ENCODE assay signal across 14 mouse cellular contexts in genomic region chr3:121841412-121842014, GRCm38 (mm10). TPM values are rescaled to one million over a fixed set of nuclear protein-coding genes. Genes with fewer than 3 reads are reported as not detected.
A peak's percentile ranks its signal among the peaks of the same experiment; 100 is the strongest.
DNase-seq lines count a peak whose midpoint lies in the region; ATAC-seq and TF ChIP-seq lines count a peak whose summit lies in the region.
"Had no signal": no experiment of that assay in that cellular context is flagged by ENCODE, and none has a peak within 500 bp of the region (broad histone marks: within the 10 kb centered on the region; RNA-seq: fewer than 3 reads in every experiment).

No protein-coding gene starts in this region.

- no peaks in the 10 kb centered on the region for H3K4me1 ChIP-seq in heart, embryonic 11.5 days (ENCODE audit: control insufficient read depth, insufficient read depth, low read length)
- no peaks in the 10 kb centered on the region for H3K4me1 ChIP-seq in forebrain, embryonic 14.5 days (ENCODE audit: control insufficient read depth, insufficient read depth, low read length)
- H3K4me1 ChIP-seq: forebrain, embryonic 15.5 days; midbrain, embryonic 13.5 days had no signal

- no peak overlapping the region for H3K9ac ChIP-seq in heart, embryonic 11.5 days (ENCODE audit: low read depth, low read length)
- no peak overlapping the region for H3K9ac ChIP-seq in forebrain, embryonic 14.5 days (ENCODE audit: low read length)
- H3K9ac ChIP-seq: forebrain, embryonic 15.5 days; midbrain, embryonic 13.5 days had no signal

- no peak for TF ChIP-seq POLR2A in myocyte (IDR thresholded peaks at IDR 0.05; ENCODE audit: insufficient read length, low read depth)

- WGBS in heart, embryonic 11.5 days (ENCODE audit: insufficient replicate concordance), result 74% methylated on average over 9 of the region's 9 CpGs
- WGBS in forebrain, embryonic 14.5 days, result 76% methylated on average over 9 of the region's 9 CpGs

- no peaks in the 10 kb centered on the region for H3K79me2 ChIP-seq in myocyte (ENCODE audit: control insufficient read depth, insufficient read depth)

- no peaks in the 10 kb centered on the region for H3K27me3 ChIP-seq in heart, embryonic 11.5 days (ENCODE audit: control insufficient read depth, insufficient read depth, low read length)
- peaks cover 3% of the 10 kb centered on the region for H3K27me3 ChIP-seq in myocyte (ENCODE audit: control insufficient read depth, insufficient read depth, insufficient read length)
- no peaks in the 10 kb centered on the region for H3K27me3 ChIP-seq in forebrain, embryonic 14.5 days (replicated peaks; ENCODE audit: control insufficient read depth, insufficient read depth, low read length)
- H3K27me3 ChIP-seq: forebrain, embryonic 15.5 days; midbrain, embryonic 13.5 days had no signal

- no peak overlapping the region for H3ac ChIP-seq in myocyte (ENCODE audit: control insufficient read depth, insufficient read length)

- H3K9me3 ChIP-seq in heart, embryonic 11.5 days (replicated peaks; ENCODE audit: control insufficient read depth, low read length), result no peaks in the 10 kb centered on the region
- H3K9me3 ChIP-seq in forebrain, embryonic 14.5 days (replicated peaks; ENCODE audit: control insufficient read depth, low read length), result no peaks in the 10 kb centered on the region
- H3K9me3 ChIP-seq: forebrain, embryonic 15.5 days; midbrain, embryonic 13.5 days had no signal

- H3K36me3 ChIP-seq in heart, embryonic 11.5 days (ENCODE audit: control insufficient read depth, insufficient read depth, low read length), result no peaks in the 10 kb centered on the region
- no peaks in the 10 kb centered on the region for H3K36me3 ChIP-seq in myocyte (ENCODE audit: control insufficient read depth, insufficient read depth)
- H3K36me3 ChIP-seq in forebrain, embryonic 14.5 days (ENCODE audit: control insufficient read depth, insufficient read depth, low read length), result no peaks in the 10 kb centered on the region
- H3K36me3 ChIP-seq: forebrain, embryonic 15.5 days; midbrain, embryonic 13.5 days had no signal

- H3K4me2 ChIP-seq in heart, embryonic 11.5 days, result no peak overlapping the region
- peak overlapping the region; percentile 15 for H3K4me2 ChIP-seq in myocyte (ENCODE audit: low read depth)
- no peak overlapping the region for H3K4me2 ChIP-seq in forebrain, embryonic 14.5 days (ENCODE audit: low read length)
- H3K4me2 ChIP-seq: forebrain, embryonic 15.5 days; midbrain, embryonic 13.5 days had no signal

- H3K27ac ChIP-seq in heart, embryonic 11.5 days (ENCODE audit: low read depth, low read length), result no peak overlapping the region
- no peak overlapping the region for H3K27ac ChIP-seq in forebrain, embryonic 14.5 days (ENCODE audit: low read depth, low read length)
- H3K27ac ChIP-seq: forebrain, embryonic 15.5 days; heart, adult 2 months; hindbrain, postnatal 0 days; midbrain, embryonic 13.5 days had no signal

- ATAC-seq in heart, embryonic 11.5 days (replicated peaks; ENCODE audit: insufficient number of reproducible peaks, low FRiP score, low TSS enrichment), result no peak
- ATAC-seq in common myeloid progenitor, adult 5-6 weeks (replicated peaks; ENCODE audit: low read depth, poor library complexity, severe bottlenecking), result peak; percentile 62
- ATAC-seq in forebrain, embryonic 14.5 days, result no peak
- ATAC-seq: CD4-positive, CD25-positive, alpha-beta regulatory T cell, adult 4 months; forebrain, embryonic 15.5 days; hindbrain, postnatal 0 days; midbrain, embryonic 13.5 days had no signal

- H3K4me3 ChIP-seq in heart, embryonic 11.5 days (ENCODE audit: low read depth, low read length), result no peak overlapping the region
- H3K4me3 ChIP-seq in myocyte, result no peak overlapping the region
- no peak overlapping the region for H3K4me3 ChIP-seq in forebrain, embryonic 14.5 days (ENCODE audit: low read depth, low read length)
- H3K4me3 ChIP-seq: forebrain, embryonic 15.5 days; heart, adult 2 months; midbrain, embryonic 13.5 days had no signal

- DNase-seq in heart, postnatal 4 days, result peak; percentile 7
- peak; percentile 42 for DNase-seq in testis, postnatal 14 days (ENCODE audit: low spot score)
- DNase-seq in testis, postnatal 10 days (ENCODE audit: low spot score), result no peak
- no peak for DNase-seq in forebrain, embryonic 14.5 days (ENCODE audit: low spot score)
- no peak for DNase-seq in natural killer cell, adult 2 months (ENCODE audit: low spot score in 2 of 2)
- DNase-seq: heart, adult 2 months; kidney, postnatal 4 days had no signal

TF ChIP-seq in myocyte, 11 proteins besides CTCF, POLR2A, EP300 and RAD21:
- TF ChIP-seq REST (IDR thresholded peaks at IDR 0.05; ENCODE audit: insufficient read depth, insufficient read length) (no peak), MYOG (IDR thresholded peaks at IDR 0.05; ENCODE audit: control insufficient read depth in 1 of 3, insufficient read depth in 1 of 3, insufficient read length in 2 of 3, low read depth in 2 of 3) (no peak), SRF (IDR thresholded peaks at IDR 0.05; ENCODE audit: control insufficient read depth, insufficient read length, low read depth) (no peak), POLR2AphosphoS2 (IDR thresholded peaks at IDR 0.05; ENCODE audit: insufficient read length, low read depth) (no peak), MYOD1 (IDR thresholded peaks at IDR 0.05; ENCODE audit: control insufficient read depth in 1 of 3, insufficient read length in 2 of 3, low read depth in 2 of 3) (no peak), MAX (IDR thresholded peaks at IDR 0.05; ENCODE audit: low read depth) (no peak), USF1 (IDR thresholded peaks at IDR 0.05; ENCODE audit: low read depth) (no peak), CEBPB (IDR thresholded peaks at IDR 0.05; ENCODE audit: insufficient read depth, poor library complexity, severe bottlenecking) (no peak), TCF12 (IDR thresholded peaks at IDR 0.05; ENCODE audit: insufficient read depth, poor library complexity, severe bottlenecking) (no peak), TCF3 (IDR thresholded peaks at IDR 0.05; ENCODE audit: insufficient read length, low read depth) (no peak), E2F4 (IDR thresholded peaks at IDR 0.05; ENCODE audit: insufficient read depth) (no peak)

RNA-seq across cellular contexts. Expression of gene Abcd3, which starts 26.4 kb away (rescaled TPM):
- 10 to 100 TPM; 66.0 to 67.7 TPM for total RNA-seq in heart, postnatal 4 days (2021)
- polyA plus RNA-seq in heart, embryonic 11.5 days (2014; fragmentation: Nextera tagmentation; extraction: Ambion mirVana), result 42.2 and 49.1 TPM in 2 replicates
- total RNA-seq in common myeloid progenitor, adult 5-6 weeks (2017), result 36.7 and 39.6 TPM in 2 replicates
- 14.7 TPM for polyA plus RNA-seq in myocyte (2012; fragmentation: generic; extraction: Trizol)
- 63.8 and 73.1 TPM in 2 replicates for polyA plus RNA-seq in forebrain, embryonic 14.5 days (2014; fragmentation: Nextera tagmentation; extraction: Ambion mirVana)

Comparison
In these comparisons a context has a peak if more than half of its experiments do, and no peak if none do; other contexts are left out.
1. DNase-seq: peak in heart, postnatal 4 days (single experiment) and testis, postnatal 14 days (single experiment); none in testis, postnatal 10 days (single experiment), forebrain, embryonic 14.5 days (single experiment) and natural killer cell, adult 2 months (0 of 2).